Mouse (Mus musculus) urinary bladder, postnatal 14 days (tissue): ENCODE measurements around the gene Dnttip1.

Experiments used
- DNase-seq: peaks from one replicate; pipeline ENCODE4 v3.0.0; 2021; ENCODE audit warnings: low spot score

Dnttip1 gene

DNA sequence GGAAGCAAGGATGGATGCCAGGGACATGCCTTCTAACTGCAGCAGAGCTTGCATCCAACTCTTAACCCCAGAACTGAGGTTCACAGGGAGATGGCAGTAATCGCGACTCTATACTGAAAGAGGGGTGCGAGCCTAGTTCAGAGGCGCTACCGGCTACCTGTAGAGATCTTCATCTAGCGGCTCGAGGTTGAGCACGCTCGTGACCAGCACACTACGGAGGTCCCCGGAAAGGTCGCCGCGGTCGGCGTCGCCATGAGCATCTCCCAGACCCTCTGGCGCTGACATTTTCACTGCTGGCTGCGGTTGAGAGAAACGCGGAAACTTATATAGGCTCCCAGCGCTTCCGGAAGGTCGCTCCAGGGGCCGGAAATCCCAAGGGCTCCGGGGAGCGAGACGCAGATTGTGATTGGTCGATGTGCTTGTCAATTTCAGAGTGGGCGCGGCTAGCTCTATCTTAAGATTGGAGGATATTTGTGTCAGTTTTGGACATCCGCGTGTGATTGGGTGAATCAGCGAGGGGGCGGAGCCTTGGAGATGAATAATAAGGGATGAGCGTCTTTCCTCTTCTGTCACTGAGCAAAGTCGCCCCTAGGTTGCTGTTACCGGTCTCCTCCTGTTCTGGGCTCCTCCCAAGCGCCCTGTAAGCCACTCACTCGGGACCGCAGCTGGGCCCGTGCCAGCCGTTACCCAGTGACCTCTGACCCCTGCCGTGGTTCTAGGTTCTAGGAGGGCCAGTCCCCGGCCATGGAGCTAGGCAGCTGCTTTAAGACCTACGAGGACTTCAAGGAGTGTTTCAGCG lies 58.9 kb downstream of the Dnttip1 start, which contains the start of the genes Acot8 and Zswim3:
Acot8 (minus strand) TSS at position 350 of the 799 bp plus-strand sequence.
Zswim3 (plus strand) TSS at position 566 of the 799 bp plus-strand sequence.
- peak; percentile 98 for DNase-seq

DNA sequence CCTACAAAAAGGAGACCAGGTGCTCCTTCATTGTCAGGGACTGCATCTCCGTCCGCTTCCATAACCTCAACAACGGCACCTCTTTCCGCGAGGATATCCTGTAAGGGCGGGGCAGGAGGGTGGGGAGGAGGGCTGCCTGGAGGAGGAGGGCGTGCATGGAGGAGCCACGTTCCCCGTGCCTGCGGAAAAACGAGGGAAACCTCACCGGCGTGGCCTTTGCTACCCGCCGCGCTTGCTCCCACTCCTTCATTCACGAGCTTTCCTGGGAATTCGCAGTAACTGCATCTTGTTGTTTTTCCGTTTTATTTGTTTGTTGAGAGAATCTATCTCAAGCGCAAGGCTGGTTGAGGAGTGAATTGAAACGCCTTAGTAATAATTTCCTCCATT lies 59.5 kb downstream of the Dnttip1 start:
- no peak for DNase-seq

DNA sequence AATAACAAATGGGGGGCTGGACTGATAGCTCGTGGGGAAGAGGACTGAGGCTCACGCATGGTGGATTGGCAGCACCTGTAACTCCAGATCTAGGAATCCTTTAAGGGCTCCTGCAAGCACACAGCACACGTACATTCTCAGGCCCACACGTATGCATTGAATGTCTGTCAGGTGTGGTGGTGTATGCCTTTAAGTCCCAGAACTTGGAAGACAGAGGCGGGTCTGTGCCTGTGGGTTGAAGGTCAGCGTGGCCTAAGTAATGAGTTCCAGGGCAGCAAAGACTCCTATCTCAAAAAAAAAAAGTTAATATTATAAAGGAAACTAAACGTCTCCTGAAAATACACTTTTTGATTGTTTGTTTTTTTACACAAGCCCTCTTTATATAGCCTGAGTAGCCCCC lies 60.8 kb downstream of the Dnttip1 start:
- no peak for DNase-seq

DNA sequence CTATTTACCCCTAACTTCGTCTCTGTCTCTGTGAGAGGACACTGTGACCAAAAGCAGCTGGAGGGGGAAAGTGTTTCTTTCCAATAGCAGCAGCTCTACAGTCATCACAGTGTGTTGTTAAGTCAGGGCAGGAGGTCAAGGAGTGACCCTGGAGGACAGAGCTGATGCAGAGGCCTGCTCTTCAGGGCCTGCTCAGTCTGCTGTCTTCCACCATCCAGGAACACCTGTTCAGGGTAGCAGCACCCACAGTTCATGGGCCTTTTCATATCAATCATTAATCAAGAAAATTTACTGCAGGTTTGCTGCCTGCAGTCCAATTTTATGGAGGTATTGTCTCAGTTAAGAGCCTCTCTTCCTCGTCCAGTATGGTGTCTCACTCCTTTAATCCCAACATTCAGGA lies 67.8 kb downstream of the Dnttip1 start:
- DNase-seq = no peak

DNA sequence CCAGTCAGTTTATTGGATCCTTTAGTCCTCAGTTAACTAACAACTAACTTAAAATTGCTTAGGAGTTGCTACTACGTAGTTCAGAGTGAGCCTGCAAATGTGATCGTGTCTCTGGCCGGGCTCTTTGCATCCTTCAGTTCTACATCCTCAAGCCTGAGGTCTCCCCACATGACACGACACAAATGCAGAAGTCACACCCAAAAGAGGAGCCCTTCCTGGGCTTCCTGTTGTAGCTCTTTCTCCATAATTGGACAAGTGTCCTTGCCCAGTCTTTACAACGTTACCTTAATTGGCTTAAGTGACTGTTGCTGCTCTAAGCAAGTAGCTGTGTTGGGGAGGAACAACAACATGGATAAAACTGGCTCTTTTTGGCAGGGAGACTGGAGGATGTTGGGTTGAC lies 69.6 kb downstream of the Dnttip1 start:
- DNase-seq = no peak

DNA sequence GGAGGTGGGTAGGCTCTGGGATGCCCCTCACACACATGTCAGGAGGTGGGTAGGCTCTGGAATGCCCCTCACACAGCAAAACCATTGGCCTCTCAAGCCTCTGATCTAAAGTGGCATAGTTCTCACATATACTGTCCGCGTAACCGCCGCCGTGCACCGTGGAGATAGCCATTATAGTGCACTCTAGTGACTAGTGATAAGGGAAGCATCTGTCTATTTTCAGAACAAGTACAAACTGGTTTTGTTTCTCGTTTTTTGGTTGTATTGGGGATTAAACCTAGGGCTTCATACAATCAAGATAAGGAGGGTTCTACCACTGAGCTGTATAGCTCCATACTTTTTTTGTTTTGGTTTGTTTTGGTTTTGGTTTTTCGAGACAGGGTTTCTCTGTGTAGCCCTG lies 70.0 kb downstream of the Dnttip1 start:
- DNase-seq = no peak

DNA sequence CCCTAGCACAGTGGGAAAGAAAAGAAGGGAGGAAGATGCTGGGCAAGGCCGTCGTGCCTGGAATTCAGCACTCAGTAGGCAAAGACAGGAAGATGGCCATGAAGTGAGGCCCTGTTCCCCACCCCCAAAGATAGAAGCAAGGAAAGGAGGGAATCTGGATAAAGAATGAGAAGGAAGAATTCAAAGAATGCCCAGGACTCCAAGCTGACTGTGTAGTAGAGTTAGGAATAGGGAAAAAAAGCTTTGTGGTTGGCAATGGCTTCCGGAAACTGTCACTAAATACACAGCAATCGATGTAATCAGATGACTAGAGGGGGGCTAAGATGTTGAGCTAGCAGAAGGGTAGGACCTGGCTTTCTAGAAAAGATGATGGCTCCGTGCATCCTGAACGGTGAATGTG lies 71.4 kb downstream of the Dnttip1 start:
- no peak for DNase-seq

DNA sequence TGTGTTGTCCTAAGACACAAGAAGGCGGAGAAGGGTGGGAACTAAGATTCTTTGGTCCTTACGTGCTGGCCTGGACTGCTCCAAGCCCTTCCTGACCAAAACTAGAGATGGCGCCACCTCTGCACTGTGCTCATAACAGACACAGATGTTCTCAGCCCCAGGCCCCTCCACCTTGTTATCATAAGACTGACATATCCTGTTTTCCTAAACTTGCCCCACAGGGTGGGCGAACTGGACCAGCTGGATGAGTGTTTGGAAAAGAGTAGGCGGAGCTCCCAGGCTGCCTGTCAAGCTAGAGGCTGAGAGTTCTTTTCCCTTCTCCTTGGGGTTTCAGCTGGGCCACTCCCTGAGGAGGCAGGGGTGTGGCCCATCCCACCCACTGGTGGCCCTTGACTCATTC lies 71.9 kb downstream of the Dnttip1 start:
- no peak for DNase-seq
